Mouse (Mus musculus): ENCODE results near the gene Sec14l5. TPM values are rescaled to one million over a fixed set of nuclear protein-coding genes. Genes with fewer than 3 reads are reported as not detected.

Sec14l5 gene
- polyA plus RNA-seq (2017; shearing (Covaris generic)): not detected

DNA sequence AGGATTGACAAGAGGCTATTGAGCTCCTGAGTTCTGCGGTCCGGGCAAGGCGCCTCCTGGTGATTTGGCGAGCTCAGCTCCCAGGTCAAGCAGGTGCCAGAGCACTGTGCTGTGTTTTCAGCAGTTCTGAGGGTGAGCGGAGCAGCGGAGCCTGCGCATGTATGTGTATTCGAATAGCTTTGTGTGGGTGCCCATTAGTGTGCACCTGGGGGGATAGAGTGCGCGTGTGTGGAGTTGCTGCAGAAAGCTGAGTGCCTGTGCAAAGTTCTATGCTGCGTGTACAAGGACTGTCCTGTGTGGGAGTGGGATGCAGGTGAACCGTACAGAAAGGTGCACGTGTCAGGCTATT, at the start of gene Sec14l5:
Sec14l5 (plus strand) TSS at position 73 of the 349 bp plus-strand sequence.

GRCm38 (mm10) chr16:5132401-5132801, 14.5 kb upstream of the Sec14l5 start, which contains the start of gene Ppl:
Ppl (minus strand) TSS chr16:5132421.

DNA sequence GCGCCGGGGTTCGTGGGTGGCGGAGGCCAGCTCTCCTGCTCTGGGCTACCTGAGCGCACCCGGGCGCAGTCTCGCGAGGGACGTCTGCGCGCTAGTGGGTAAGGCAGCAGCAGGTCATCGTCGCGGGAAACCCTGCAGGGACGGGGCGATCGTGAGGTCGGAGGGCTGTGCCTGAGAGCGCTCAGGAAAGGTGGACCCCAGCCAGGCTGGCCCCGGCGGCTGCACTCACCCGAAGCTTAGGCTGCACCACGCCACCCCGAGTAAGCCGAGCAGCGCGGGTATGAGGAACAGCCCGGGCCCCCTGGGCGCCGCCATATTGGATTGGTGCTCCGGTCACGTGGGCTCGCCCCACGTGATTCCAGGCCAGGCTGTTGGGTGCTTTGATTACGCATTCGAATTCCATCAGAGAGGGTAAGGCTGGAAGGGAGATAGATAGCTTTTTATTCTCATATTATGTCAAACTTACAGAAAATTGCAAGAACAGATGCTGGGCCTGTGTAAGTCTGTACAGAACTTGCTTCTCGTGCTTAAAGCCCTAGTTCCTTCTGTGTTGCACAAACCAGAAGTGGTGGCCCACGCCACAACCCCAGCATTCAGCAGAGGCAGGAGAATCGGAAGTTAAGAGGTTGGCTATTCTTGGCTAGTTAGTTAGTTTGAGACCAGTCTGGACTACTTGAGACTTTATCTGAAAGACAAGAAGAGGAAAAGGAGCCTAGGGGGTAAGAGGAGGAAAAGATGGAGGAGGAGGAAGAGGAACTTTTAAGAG, 56.9 kb downstream of the Sec14l5 start, which contains the start of gene Nagpa:
Nagpa (minus strand) TSS at position 345 of the 766 bp plus-strand sequence.

DNA sequence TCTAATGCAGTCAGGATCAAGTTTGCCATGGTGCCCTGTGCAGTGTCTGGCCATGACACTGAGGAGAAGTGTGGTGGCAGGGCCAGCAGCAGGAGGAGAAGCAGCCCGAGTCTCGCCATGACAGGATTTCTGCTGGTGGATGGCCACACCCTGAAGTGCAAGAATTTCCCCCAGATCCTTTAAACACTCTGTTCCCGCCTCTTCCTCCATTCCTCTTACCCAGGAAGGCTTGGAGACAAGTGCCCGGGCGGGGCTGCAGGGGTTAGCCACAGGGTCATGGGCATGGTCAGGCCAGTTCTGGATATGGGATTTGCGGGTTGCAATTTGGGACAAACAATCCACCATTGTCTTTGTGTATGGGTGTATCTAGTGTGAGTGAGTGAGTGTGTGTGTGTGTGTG, 75.2 kb downstream of the Sec14l5 start, which contains the start of gene AU021092:
AU021092 (minus strand) TSS at position 160 of the 400 bp plus-strand sequence.

GRCm38 (mm10) chr16:5233418-5234313, 86.8 kb downstream of the Sec14l5 start, which contains the start of gene Alg1:
Alg1 (plus strand) TSS chr16:5233621.

Other genes starting within 250 kb of the Sec14l5 start
- 146 TPM for gene Nudt16l1, start 208.3 kb upstream of the Sec14l5 start, polyA plus RNA-seq (2017; shearing (Covaris generic))
- gene Anks3, start 182.9 kb upstream of the Sec14l5 start, polyA plus RNA-seq (2017; shearing (Covaris generic)): 81.4 TPM
- 0.07 TPM for gene Sept12, start 149.3 kb upstream of the Sec14l5 start, polyA plus RNA-seq (2017; shearing (Covaris generic))
- not detected for gene Smim22, start 139.8 kb upstream of the Sec14l5 start, polyA plus RNA-seq (2017; shearing (Covaris generic))
- gene Rogdi, start 133.6 kb upstream of the Sec14l5 start, polyA plus RNA-seq (2017; shearing (Covaris generic)): 19.7 TPM
- gene Glyr1, start 97.2 kb upstream of the Sec14l5 start, polyA plus RNA-seq (2017; shearing (Covaris generic)): 160 TPM
- gene Ubn1, start 97.1 kb upstream of the Sec14l5 start, polyA plus RNA-seq (2017; shearing (Covaris generic)): 43.5 TPM
- gene Ppl, start 14.7 kb upstream of the Sec14l5 start, polyA plus RNA-seq (2017; shearing (Covaris generic)): 0.02 TPM
- 51.0 TPM for gene Nagpa, start 56.9 kb downstream of the Sec14l5 start, polyA plus RNA-seq (2017; shearing (Covaris generic))
- gene AU021092, start 75.2 kb downstream of the Sec14l5 start, polyA plus RNA-seq (2017; shearing (Covaris generic)): not detected
- 54.1 TPM for gene Alg1, start 86.5 kb downstream of the Sec14l5 start, polyA plus RNA-seq (2017; shearing (Covaris generic))
- gene Eef2kmt, start 108.9 kb downstream of the Sec14l5 start, polyA plus RNA-seq (2017; shearing (Covaris generic)): 49.5 TPM

All from CD4-positive, CD25-positive, alpha-beta regulatory T cell (primary cell).